12 mouse cellular contexts compared by ENCODE assay signal in genomic region chr8:83837637-83838378, GRCm38 (mm10).
DNase-seq lines count a peak whose midpoint lies in the region; ATAC-seq and TF ChIP-seq lines count a peak whose summit lies in the region.
"Had no signal": no experiment of that assay in that cellular context is flagged by ENCODE, and none has a peak within 500 bp of the region (broad histone marks: within the 10 kb centered on the region; RNA-seq: fewer than 3 reads in every experiment).

No protein-coding gene starts in this region.

- 0 out of 2 replicates have a peak overlapping the region, but pooled peaks have one; percentile 6 for H3K4me2 ChIP-seq in heart, embryonic 13.5 days
- no peak overlapping the region for H3K4me2 ChIP-seq in lung, embryonic 14.5 days
- H3K4me2 ChIP-seq: liver, embryonic 12.5 days had no signal

- no peak for TF ChIP-seq CTCF in lung, embryonic 14.5 days (IDR thresholded peaks at IDR 0.05; ENCODE audit: low read depth)

- H3K4me1 ChIP-seq in heart, embryonic 13.5 days: peaks cover 15% of the 10 kb centered on the region
- no peaks in the 10 kb centered on the region for H3K4me1 ChIP-seq in lung, embryonic 14.5 days (ENCODE audit: insufficient read depth)
- H3K4me1 ChIP-seq: hindbrain, embryonic 10.5 days; liver, embryonic 12.5 days had no signal

- DNase-seq in adrenal gland, adult 2 months: peak; percentile 6
- no peak for DNase-seq in adrenal gland, postnatal 4 days (ENCODE audit: low spot score in 2 of 2)
- DNase-seq in heart, adult 9 months (ENCODE audit: low spot score in 2 of 2): no peak
- peak; percentile 50 for DNase-seq in lung, embryonic 14.5 days
- no peak for DNase-seq in lung, adult 18-20 months
- DNase-seq in adrenal gland, postnatal 36 days: peak; percentile 22 to 25
- DNase-seq: gastrocnemius, postnatal 36 days had no signal

- peak overlapping the region; percentile 26; the same call in 1 of the 2 replicates for H3K27ac ChIP-seq in heart, embryonic 13.5 days (replicated peaks)
- no peak overlapping the region for H3K27ac ChIP-seq in lung, embryonic 14.5 days (ENCODE audit: low read depth)
- H3K27ac ChIP-seq: hindbrain, embryonic 10.5 days; kidney, postnatal 0 days; liver, embryonic 12.5 days had no signal

- no peaks in the 10 kb centered on the region for H3K9me3 ChIP-seq in heart, embryonic 13.5 days
- H3K9me3 ChIP-seq in lung, embryonic 14.5 days (ENCODE audit: low read depth, low read length): no peaks in the 10 kb centered on the region
- H3K9me3 ChIP-seq: hindbrain, embryonic 10.5 days; liver, embryonic 12.5 days had no signal

- 31% methylated on average over 9 of the region's 9 CpGs for WGBS in heart, embryonic 13.5 days
- WGBS in lung, embryonic 14.5 days: 41% methylated on average over 9 of the region's 9 CpGs

- H3K4me3 ChIP-seq in heart, embryonic 13.5 days: no peak overlapping the region
- no peak overlapping the region for H3K4me3 ChIP-seq in lung, embryonic 14.5 days (ENCODE audit: low read depth, low read length)
- H3K4me3 ChIP-seq: hindbrain, embryonic 10.5 days; liver, embryonic 12.5 days had no signal

- no peaks in the 10 kb centered on the region for H3K36me3 ChIP-seq in heart, embryonic 13.5 days
- H3K36me3 ChIP-seq in lung, embryonic 14.5 days (ENCODE audit: insufficient read depth): no peaks in the 10 kb centered on the region
- H3K36me3 ChIP-seq: hindbrain, embryonic 10.5 days; liver, embryonic 12.5 days had no signal

- ATAC-seq in heart, embryonic 13.5 days (ENCODE audit: extremely low read depth, insufficient number of reproducible peaks, low FRiP score, low TSS enrichment): no peak
- no peak for ATAC-seq in lung, embryonic 14.5 days (ENCODE audit: insufficient read depth)
- ATAC-seq in inflammation-experienced regulatory T-cells, adult 6 months: no peak
- ATAC-seq: liver, embryonic 12.5 days had no signal

- no peak overlapping the region for H3K9ac ChIP-seq in heart, embryonic 13.5 days
- H3K9ac ChIP-seq in lung, embryonic 14.5 days: no peak overlapping the region
- H3K9ac ChIP-seq: liver, embryonic 12.5 days had no signal

- no peaks in the 10 kb centered on the region for H3K27me3 ChIP-seq in heart, embryonic 13.5 days (replicated peaks)
- no peaks in the 10 kb centered on the region for H3K27me3 ChIP-seq in lung, embryonic 14.5 days (ENCODE audit: insufficient read depth, low read length)

Comparison
In these comparisons a context has a peak if more than half of its experiments do, and no peak if none do; other contexts are left out.
1. DNase-seq: peak in adrenal gland, adult 2 months (single experiment), lung, embryonic 14.5 days (single experiment) and adrenal gland, postnatal 36 days (2 of 2); none in adrenal gland, postnatal 4 days (0 of 2), heart, adult 9 months (0 of 2) and lung, adult 18-20 months (0 of 2).